Mouse (Mus musculus) lung, postnatal 0 days (tissue): ENCODE measurements at regions not wholly inside any gene's neighbourhood (a gene's known extent, or its start where the extent isn't known, plus 50 kb on each side); places are given as distances from the start of the nearest gene placed in this dataset.

Source experiments
- ATAC-seq: fragments of 200-750 bp; cut with Nextera tagmentation; 2 replicates; pipeline ENCODE4 v1.8.0; 2017; ENCODE audit warnings: moderate library complexity
- DNase-seq: peaks from one replicate; pipeline ENCODE4 v3.0.0-alpha.2; 2016; ENCODE audit warnings: low spot score
- H3K27ac ChIP-seq: fragments of 300-500 bp; sonication (generic); 2 replicates; pipeline ENCODE4 v1.5.1; 2014; ENCODE audit warnings: antibody characterized with exemption, mild to moderate bottlenecking, low read length, mixed read lengths
- H3K27me3 ChIP-seq: fragments of 300-500 bp; sonication (generic); replicated peaks from 2 replicates; pipeline ENCODE4 v1.6.1; 2014; ENCODE audit warnings: low read length, mixed read lengths; ENCODE audit not compliant: insufficient read depth
- H3K36me3 ChIP-seq: fragments of 300-500 bp; sonication (generic); 2 replicates; pipeline ENCODE4 v1.6.1; 2014; ENCODE audit warnings: low read length, mixed read lengths; ENCODE audit not compliant: insufficient read depth
- H3K4me1 ChIP-seq: fragments of 300-500 bp; sonication (generic); 2 replicates; pipeline ENCODE4 v1.6.1; 2014; ENCODE audit warnings: antibody characterized with exemption, low read depth, low read length, mixed read lengths; ENCODE audit not compliant: insufficient read depth
- H3K4me2 ChIP-seq: fragments of 300-500 bp; sonication (generic); replicated peaks from 2 replicates; pipeline ENCODE4 v1.6.1; 2014; ENCODE audit warnings: low read depth, mild to moderate bottlenecking, low read length, moderate library complexity, mixed read lengths
- H3K4me3 ChIP-seq: fragments of 300-500 bp; sonication (generic); 2 replicates; pipeline ENCODE4 v1.5.1; 2014; ENCODE audit warnings: low read depth, low read length
- H3K9ac ChIP-seq: fragments of 300-500 bp; sonication (generic); replicated peaks from 2 replicates; pipeline ENCODE4 v1.6.1; 2014; ENCODE audit warnings: low read depth, mild to moderate bottlenecking
- H3K9me3 ChIP-seq: fragments of 300-500 bp; sonication (generic); 2 replicates; pipeline ENCODE4 v1.6.1; 2016; ENCODE audit warnings: low read length, mixed read lengths
- CTCF ChIP-seq: IDR thresholded peaks from 2 replicates; pipeline ENCODE4 v1.5.1; 2016; ENCODE audit warnings: antibody characterized with exemption, mild to moderate bottlenecking
- EP300 ChIP-seq: IDR thresholded peaks from 2 replicates; pipeline ENCODE4 v1.6.1; 2016; ENCODE audit warnings: antibody characterized with exemption, mild to moderate bottlenecking, control low read depth
- WGBS: fragments of 180-500 bp; shearing (Covaris S2); extraction: QIAGEN DNeasy Blood & Tissue Kit; methylation state at CpG from one replicate; pipeline ENCODE4 v1.1.7; 2014; 5-methylcytosine and 5-hydroxymethylcytosine counted together

- ATAC-seq: peak; percentile 74
- WGBS: 51% methylated on average over 6 of the region's 6 CpGs
- H3K36me3 ChIP-seq: no peaks in the 10 kb centered on the region
These were observed 527.2 kb downstream of the Triml1 start for GRCm38 (mm10) chr8:42614077-42614476.

GRCm38 (mm10) chr8:42596639-42597038, 544.6 kb downstream of the Triml1 start:
- DNase-seq (no peak), ATAC-seq (no peak)
- no peak overlapping the region for H3K4me2 ChIP-seq
- H3K27ac ChIP-seq: no peak overlapping the region
- no peak overlapping the region for H3K4me3 ChIP-seq
- H3K36me3 ChIP-seq: no peaks in the 10 kb centered on the region
- no peak overlapping the region for H3K9ac ChIP-seq
- TF ChIP-seq CTCF (no peak), EP300 (no peak)
- H3K27me3 ChIP-seq: no peaks in the 10 kb centered on the region
- WGBS: 63% methylated on average over 2 of the region's 2 CpGs
- H3K9me3 ChIP-seq: no peaks in the 10 kb centered on the region
- H3K4me1 ChIP-seq: no peaks in the 10 kb centered on the region

More at GRCm38 (mm10) chr8:42614077-42614476, 527.2 kb downstream of the Triml1 start:
- Histone ChIP-seq H3K4me1 (no peaks in the 10 kb centered on the region), H3K4me2 (no peak overlapping the region), H3K4me3 (no peak overlapping the region), H3K9ac (no peak overlapping the region), H3K27ac (no peak overlapping the region), H3K9me3 (no peaks in the 10 kb centered on the region), H3K27me3 (no peaks in the 10 kb centered on the region)
- peak; percentile 63 for DNase-seq
- TF ChIP-seq CTCF (no peak), EP300 (no peak)
